Mouse (Mus musculus) adrenal gland, postnatal 4 days (tissue): ENCODE results near the gene Wfdc13. TPM values are rescaled to one million over a fixed set of nuclear protein-coding genes. Genes with fewer than 3 reads are reported as not detected.
"Not testable (repeated sequence)": the region's sequence is repeated elsewhere in the genome, so short reads cannot be mapped to it uniquely, and the experiment has no call there.

Source experiments
- DNase-seq, 2 experiments: peaks; one replicate each; pipeline ENCODE4 v3.0.0; 2021 to 2022; ENCODE audit warnings: low spot score in 2 of 2, mixed read lengths in 2 of 2
- total RNA-seq, 2 experiments: library from RNA; stranded (reverse); gene quantifications; 2 replicates each; pipeline ENCODE4 v1.2.3; 2021

Gene Wfdc13
- total RNA-seq, 2 experiments from 2014 or later = not detected

- DNase-seq = no peak
These were observed 30.1 kb downstream of the Wfdc13 start, which contains the start of gene Spint5 for GRCm38 (mm10) chr2:164715005-164715404. Gene Spint5 (plus strand): TSS chr2:164715305.

GRCm38 (mm10) chr2:164716194-164716786, 31.4 kb downstream of the Wfdc13 start:
- DNase-seq = not testable (repeated sequence)

GRCm38 (mm10) chr2:164723276-164723675, 38.4 kb downstream of the Wfdc13 start:
- DNase-seq = no peak

- peak; percentile 10 to 42 for DNase-seq
These were observed 41.1 kb downstream of the Wfdc13 start for GRCm38 (mm10) chr2:164725895-164726619.

- no peak for DNase-seq
These were observed 46.8 kb downstream of the Wfdc13 start for GRCm38 (mm10) chr2:164731719-164732118.

GRCm38 (mm10) chr2:164733259-164733658, 48.4 kb downstream of the Wfdc13 start:
- DNase-seq = no peak

GRCm38 (mm10) chr2:164734839-164735238, 49.9 kb downstream of the Wfdc13 start:
- no peak for DNase-seq

- no peak for DNase-seq
These were observed 50.5 kb downstream of the Wfdc13 start for GRCm38 (mm10) chr2:164735446-164735845.

Other genes starting within 250 kb of the Wfdc13 start
- 10 to 100 TPM; 75.2 to 93.9 TPM for gene Sdc4, start 241.2 kb upstream of the Wfdc13 start, total RNA-seq
- 10 to 100 TPM; 34.7 to 35.0 TPM for gene Sys1, start 228.1 kb upstream of the Wfdc13 start, total RNA-seq
- gene Gm20458, start 224.1 kb upstream of the Wfdc13 start, total RNA-seq = 1 to 10 TPM in 1 of 2 experiments, under 1 TPM in 1; 0.48 to 3.0 TPM
- gene Trp53tg5, start 211.4 kb upstream of the Wfdc13 start, total RNA-seq = not detected
- gene Dbndd2, start 199.0 kb upstream of the Wfdc13 start, total RNA-seq = 10 to 100 TPM; 10.9 to 17.1 TPM
- 100 to 1,000 TPM; 133 to 134 TPM for gene Pigt, start 187.6 kb upstream of the Wfdc13 start, total RNA-seq
- gene Wfdc2, start 122.7 kb upstream of the Wfdc13 start, total RNA-seq = 10 to 100 TPM in 1 of 2 experiments, 1 to 10 TPM in 1; 1.9 to 49.1 TPM
- not detected for gene Spint3, start 111.6 kb upstream of the Wfdc13 start, total RNA-seq
- gene Wfdc6a, start 99.7 kb upstream of the Wfdc13 start, total RNA-seq = 1 to 10 TPM in 1 of 2 experiments, under 1 TPM in 1; 0.48 to 1.2 TPM
- gene Eppin, start 91.5 kb upstream of the Wfdc13 start, total RNA-seq = not detected
- gene Wfdc6b, start 71.6 kb upstream of the Wfdc13 start, total RNA-seq = not detected
- under 1 TPM; 0.20 to 0.39 TPM for gene Wfdc8, start 71.5 kb upstream of the Wfdc13 start, total RNA-seq
- not detected for gene Wfdc16, start 46.3 kb upstream of the Wfdc13 start, total RNA-seq
- gene Wfdc10, start 29.1 kb upstream of the Wfdc13 start, total RNA-seq = under 1 TPM in 1 of 2 experiments, not detected in 1; 0.76 TPM
- not detected for gene Wfdc9, start 28.5 kb upstream of the Wfdc13 start, total RNA-seq
- not detected for gene Wfdc11, start 11.0 kb upstream of the Wfdc13 start, total RNA-seq
- not detected for gene Spint4, start 13.4 kb downstream of the Wfdc13 start, total RNA-seq
- not detected for gene Spint5, start 30.2 kb downstream of the Wfdc13 start, total RNA-seq
- gene Wfdc3, start 60.8 kb downstream of the Wfdc13 start, total RNA-seq = under 1 TPM; 0.90 to 0.92 TPM
- gene Dnttip1, start 60.9 kb downstream of the Wfdc13 start, total RNA-seq = 10 to 100 TPM; 50.1 to 54.2 TPM
- 10 to 100 TPM; 48.4 to 64.6 TPM for gene Ube2c, start 84.8 kb downstream of the Wfdc13 start, total RNA-seq
- 100 to 1,000 TPM in 1 of 2 experiments, 10 to 100 TPM in 1; 94.0 to 231 TPM for gene Tnnc2, start 94.9 kb downstream of the Wfdc13 start, total RNA-seq
- gene Snx21, start 100.7 kb downstream of the Wfdc13 start, total RNA-seq = 10 to 100 TPM; 40.5 to 42.9 TPM
- gene Acot8, start 119.8 kb downstream of the Wfdc13 start, total RNA-seq = 10 to 100 TPM; 30.1 to 31.3 TPM
- gene Zswim3, start 120.0 kb downstream of the Wfdc13 start, total RNA-seq = 1 to 10 TPM; 3.8 to 4.5 TPM
- 10 to 100 TPM; 10.7 to 11.0 TPM for gene Zswim1, start 137.6 kb downstream of the Wfdc13 start, total RNA-seq
- gene Spata25, start 143.4 kb downstream of the Wfdc13 start, total RNA-seq = 1 to 10 TPM in 1 of 2 experiments, under 1 TPM in 1; 0.76 to 1.7 TPM
- 100 to 1,000 TPM; 140 to 158 TPM for gene Ctsa, start 147.8 kb downstream of the Wfdc13 start, total RNA-seq
- gene Neurl2, start 148.3 kb downstream of the Wfdc13 start, total RNA-seq = 1 to 10 TPM; 5.4 to 7.4 TPM
- 10 to 100 TPM; 25.7 to 28.9 TPM for gene Pltp, start 172.6 kb downstream of the Wfdc13 start, total RNA-seq
- 10 to 100 TPM; 78.8 to 80.7 TPM for gene Pcif1, start 194.2 kb downstream of the Wfdc13 start, total RNA-seq
- 10 to 100 TPM; 20.7 to 21.7 TPM for gene Zfp335, start 226.7 kb downstream of the Wfdc13 start, total RNA-seq